Mouse (Mus musculus) CH12.LX (cell line): ENCODE results near the gene Zfp235. TPM values are rescaled to one million over a fixed set of nuclear protein-coding genes. Genes with fewer than 3 reads are reported as not detected.

ENCODE experiments used
- DNase-seq: peaks from one replicate; pipeline ENCODE4 v3.0.0-alpha.2; 2013; ENCODE audit errors: extremely low read depth
- H3K27ac ChIP-seq: 2 replicates; pipeline ENCODE4 v1.5.1; 2012; ENCODE audit warnings: low read depth, mild to moderate bottlenecking, control low read depth, moderate library complexity; ENCODE audit not compliant: insufficient read depth
- H3K27me3 ChIP-seq: replicated peaks from 2 replicates; pipeline ENCODE3; 2012; ENCODE audit warnings: inconsistent platforms
- H3K36me3 ChIP-seq, 2 experiments: replicated peaks in 1 of 2; 2 replicates each; pipeline versions ENCODE3 to v1.6.1; 2012; ENCODE audit warnings: inconsistent platforms in 1 of 2, low read length in 1 of 2, mild to moderate bottlenecking in 1 of 2, mixed read lengths in 1 of 2, moderate library complexity in 1 of 2; ENCODE audit not compliant: control insufficient read depth in 1 of 2, insufficient read depth in 1 of 2
- H3K4me1 ChIP-seq, 2 experiments: 2 replicates each; pipeline ENCODE4 v1.6.1; 2012; ENCODE audit warnings: inconsistent platforms in 1 of 2, moderate library complexity in 1 of 2; ENCODE audit not compliant: insufficient read depth in 2 of 2, control insufficient read depth in 1 of 2
- H3K4me2 ChIP-seq: 2 replicates; pipeline ENCODE4 v1.6.1; 2012; ENCODE audit warnings: low read depth, mild to moderate bottlenecking, control low read depth; ENCODE audit not compliant: poor library complexity, insufficient read depth, severe bottlenecking
- H3K4me3 ChIP-seq, 3 experiments: fragments of 150-350 bp in 1 of 3; sonication (generic) in 1 of 3; replicated peaks in 1 of 3; 2 replicates each; pipeline versions ENCODE3 to v1.5.1; 2011 to 2012; ENCODE audit warnings: low read depth in 2 of 3, low read length in 2 of 3, mild to moderate bottlenecking in 2 of 3, moderate library complexity in 2 of 3, control low read depth in 1 of 3, improper control_type of control experiment in 1 of 3, inconsistent platforms in 1 of 3, mixed read lengths in 1 of 3; ENCODE audit not compliant: poor library complexity in 1 of 3
- H3K79me2 ChIP-seq: replicated peaks from 2 replicates; pipeline ENCODE4 v1.6.1; 2012; ENCODE audit warnings: mild to moderate bottlenecking, moderate library complexity; ENCODE audit not compliant: control insufficient read depth, poor library complexity, insufficient read depth, severe bottlenecking; ENCODE audit errors: extremely low read depth
- H3K9ac ChIP-seq: 2 replicates; pipeline ENCODE4 v1.6.1; 2012; ENCODE audit warnings: low read depth, mild to moderate bottlenecking, control low read depth, moderate library complexity; ENCODE audit not compliant: insufficient read depth
- H3K9me3 ChIP-seq: replicated peaks from 2 replicates; pipeline ENCODE3; 2012; ENCODE audit warnings: low read length, inconsistent platforms, mixed read lengths
- BHLHE40 ChIP-seq: IDR thresholded peaks from 2 replicates; pipeline ENCODE4 v1.6.1; 2011; ENCODE audit warnings: mild to moderate bottlenecking, low read depth, low read length, improper control_type of control experiment
- CHD1 ChIP-seq: IDR thresholded peaks from 2 replicates; pipeline ENCODE4 v1.6.1; 2012; ENCODE audit warnings: low read depth, low read length, improper control_type of control experiment, inconsistent platforms
- CHD2 ChIP-seq: IDR thresholded peaks from 2 replicates; pipeline ENCODE4 v1.6.1; 2011; ENCODE audit warnings: low read length, improper control_type of control experiment
- CTCF ChIP-seq, 2 experiments: IDR thresholded peaks in 1 of 2; conservative IDR thresholded peaks in 1 of 2; 2 replicates each; pipeline ENCODE4 v1.5.1; 2011 to 2012; ENCODE audit warnings: low read depth in 2 of 2, low read length in 2 of 2, improper control_type of control experiment in 1 of 2, inconsistent platforms in 1 of 2, mild to moderate bottlenecking in 1 of 2, moderate library complexity in 1 of 2
- E2F4 ChIP-seq: IDR thresholded peaks from 2 replicates; pipeline ENCODE4 v1.6.1; 2011; ENCODE audit warnings: low read depth, low read length, improper control_type of control experiment; ENCODE audit not compliant: insufficient replicate concordance
- ELF1 ChIP-seq: IDR thresholded peaks from 2 replicates; pipeline ENCODE4 v1.6.1; 2014; ENCODE audit warnings: low read depth, mild to moderate bottlenecking, inconsistent platforms, low read length, improper control_type of control experiment
- EP300 ChIP-seq: IDR thresholded peaks from 2 replicates; pipeline ENCODE4 v1.6.1; 2011; ENCODE audit warnings: low read length, improper control_type of control experiment
- ETS1 ChIP-seq: conservative IDR thresholded peaks from 2 replicates; pipeline ENCODE4 v1.6.1; 2012; ENCODE audit warnings: low read depth, mild to moderate bottlenecking, inconsistent platforms, low read length, improper control_type of control experiment, moderate library complexity
- GABPA ChIP-seq: IDR thresholded peaks from 2 replicates; pipeline ENCODE4 v1.6.1; 2012; ENCODE audit warnings: low read depth, low read length, improper control_type of control experiment, inconsistent platforms; ENCODE audit not compliant: insufficient replicate concordance
- HCFC1 ChIP-seq: IDR thresholded peaks from 2 replicates; pipeline ENCODE4 v1.6.1; 2012; ENCODE audit warnings: low read depth, mild to moderate bottlenecking, inconsistent platforms, low read length, improper control_type of control experiment
- IRF4 ChIP-seq: IDR thresholded peaks from 2 replicates; pipeline ENCODE4 v1.6.1; 2014; ENCODE audit warnings: low read depth, mild to moderate bottlenecking, inconsistent platforms, low read length, improper control_type of control experiment
- JUN ChIP-seq: IDR thresholded peaks from 2 replicates; pipeline ENCODE4 v1.6.1; 2011; ENCODE audit warnings: low read depth, mild to moderate bottlenecking, low read length, improper control_type of control experiment, moderate library complexity; ENCODE audit not compliant: insufficient read depth
- JUND ChIP-seq: conservative IDR thresholded peaks from 2 replicates; pipeline ENCODE4 v1.6.1; 2011; ENCODE audit warnings: low read depth, low read length, improper control_type of control experiment
- KAT2A ChIP-seq: IDR thresholded peaks from 2 replicates; pipeline ENCODE4 v1.6.1; 2012; ENCODE audit warnings: low read length, improper control_type of control experiment, inconsistent platforms; ENCODE audit not compliant: insufficient replicate concordance
- MAFK ChIP-seq: IDR thresholded peaks from 2 replicates; pipeline ENCODE4 v1.6.1; 2011; ENCODE audit warnings: low read length, improper control_type of control experiment; ENCODE audit not compliant: insufficient replicate concordance
- MAX ChIP-seq: IDR thresholded peaks from 2 replicates; pipeline ENCODE4 v1.6.1; 2011; ENCODE audit warnings: low read length, improper control_type of control experiment
- MAZ ChIP-seq: IDR thresholded peaks from 2 replicates; pipeline ENCODE4 v1.6.1; 2012; ENCODE audit warnings: low read depth, mild to moderate bottlenecking, inconsistent platforms, low read length, improper control_type of control experiment, moderate library complexity
- MEF2A ChIP-seq: IDR thresholded peaks from 2 replicates; pipeline ENCODE4 v1.6.1; 2014; ENCODE audit warnings: low read depth, mild to moderate bottlenecking, inconsistent platforms, low read length, improper control_type of control experiment, borderline replicate concordance
- MXI1 ChIP-seq: IDR thresholded peaks from 2 replicates; pipeline ENCODE4 v1.6.1; 2011; ENCODE audit warnings: mild to moderate bottlenecking, low read depth, low read length, improper control_type of control experiment
- MYC ChIP-seq: IDR thresholded peaks from 2 replicates; pipeline ENCODE4 v1.6.1; 2011; ENCODE audit warnings: low read depth, mild to moderate bottlenecking, improper control_type of control experiment, low read length
- NELFE ChIP-seq: IDR thresholded peaks from 2 replicates; pipeline ENCODE4 v1.6.1; 2011; ENCODE audit warnings: low read depth, low read length, improper control_type of control experiment
- NRF1 ChIP-seq: IDR thresholded peaks from 2 replicates; pipeline ENCODE4 v1.6.1; 2014; ENCODE audit warnings: low read depth, mild to moderate bottlenecking, inconsistent platforms, low read length, improper control_type of control experiment, moderate library complexity
- PAX5 ChIP-seq: IDR thresholded peaks from 2 replicates; pipeline ENCODE4 v1.6.1; 2012; ENCODE audit warnings: low read length, inconsistent platforms, mixed read lengths
- POLR2A ChIP-seq: IDR thresholded peaks from 2 replicates; pipeline ENCODE4 v1.6.1; 2011; ENCODE audit warnings: low read depth, mild to moderate bottlenecking, improper control_type of control experiment, low read length
- POLR2AphosphoS2 ChIP-seq: IDR thresholded peaks from 2 replicates; pipeline ENCODE4 v1.6.1; 2011; ENCODE audit warnings: low read depth, low read length, improper control_type of control experiment
- RAD21 ChIP-seq: IDR thresholded peaks from 2 replicates; pipeline ENCODE4 v1.6.1; 2011; ENCODE audit warnings: low read depth, mild to moderate bottlenecking, low read length, improper control_type of control experiment, moderate library complexity
- RCOR1 ChIP-seq: conservative IDR thresholded peaks from 2 replicates; pipeline ENCODE4 v1.6.1; 2012; ENCODE audit warnings: low read depth, mild to moderate bottlenecking, inconsistent platforms, low read length, improper control_type of control experiment
- SIN3A ChIP-seq: IDR thresholded peaks from 2 replicates; pipeline ENCODE4 v1.6.1; 2012; ENCODE audit warnings: low read length, improper control_type of control experiment, inconsistent platforms
- SMC3 ChIP-seq: IDR thresholded peaks from 2 replicates; pipeline ENCODE4 v1.6.1; 2011; ENCODE audit warnings: low read depth, low read length, improper control_type of control experiment
- TBP ChIP-seq: conservative IDR thresholded peaks from 2 replicates; pipeline ENCODE4 v1.6.1; 2011; ENCODE audit warnings: low read depth, low read length, improper control_type of control experiment
- TCF12 ChIP-seq: IDR thresholded peaks from 2 replicates; pipeline ENCODE4 v1.6.1; 2014; ENCODE audit warnings: low read depth, mild to moderate bottlenecking, inconsistent platforms, low read length, improper control_type of control experiment
- UBTF ChIP-seq: IDR thresholded peaks from 2 replicates; pipeline ENCODE4 v1.6.1; 2012; ENCODE audit warnings: low read depth, mild to moderate bottlenecking, inconsistent platforms, low read length, improper control_type of control experiment, moderate library complexity
- USF1 ChIP-seq: IDR thresholded peaks from 2 replicates; pipeline ENCODE4 v1.6.1; 2014; ENCODE audit warnings: low read depth, mild to moderate bottlenecking, inconsistent platforms, low read length, improper control_type of control experiment
- USF2 ChIP-seq: conservative IDR thresholded peaks from 2 replicates; pipeline ENCODE4 v1.6.1; 2011; ENCODE audit warnings: low read depth, low read length, improper control_type of control experiment
- ZC3H11A ChIP-seq: IDR thresholded peaks from 2 replicates; pipeline ENCODE4 v1.6.1; 2012; ENCODE audit warnings: low read depth, mild to moderate bottlenecking, inconsistent platforms, low read length, improper control_type of control experiment
- ZKSCAN1 ChIP-seq: IDR thresholded peaks from 2 replicates; pipeline ENCODE4 v1.6.1; 2012; ENCODE audit warnings: low read depth, inconsistent platforms, low read length, improper control_type of control experiment, borderline replicate concordance
- ZMIZ1 ChIP-seq: IDR thresholded peaks from 2 replicates; pipeline ENCODE4 v1.6.1; 2012; ENCODE audit warnings: low read depth, mild to moderate bottlenecking, inconsistent platforms, low read length, improper control_type of control experiment
- ZNF384 ChIP-seq: IDR thresholded peaks from 2 replicates; pipeline ENCODE4 v1.6.1; 2012; ENCODE audit warnings: low read depth, low read length, improper control_type of control experiment, inconsistent platforms
- dilution Hi-C: fragments of 300-500 bp; cut with MboI; formaldehyde crosslinking; loops from 2 replicates; pipeline ENCODE4 v1.14.3; 2020; ENCODE audit warnings: low sequenced_read_pairs; ENCODE audit not compliant: extremely low pct_unique_long_range_greater_than_20kb, extremely low pct_ligation_motif_present
- in situ Hi-C: fragments of 300-500 bp; cut with MboI; formaldehyde crosslinking; loops from 3 replicates; pipeline ENCODE4 v1.14.3; 2019; ENCODE audit warnings: low sequenced_read_pairs, low pct_ligation_motif_present, low pct_unique_long_range_greater_than_20kb, mixed read lengths
- polyA plus RNA-seq: library from polyadenylated mRNA; unstranded; fragments of >175 nt; gene quantifications from 2 replicates; pipeline ENCODE4 v1.2.1, GENCODE M21; 2012; ENCODE audit warnings: low read depth; ENCODE audit not compliant: insufficient read length
- total RNA-seq, 2 experiments: library from RNA; depleted of rRNA; stranded (reverse); fragments of 300-350 nt in 1 of 2; fragments of >200 nt in 1 of 2; gene quantifications; 2 replicates each; pipeline ENCODE4 v1.2.3; 2012 to 2014

Zfp235 gene
- total RNA-seq (2012; rRNA removed) (6.7 and 7.3 TPM in 2 replicates), total RNA-seq (2014; rRNA removed) (5.6 and 5.9 TPM in 2 replicates), polyA plus RNA-seq (2.8 and 3.4 TPM in 2 replicates)

DNA sequence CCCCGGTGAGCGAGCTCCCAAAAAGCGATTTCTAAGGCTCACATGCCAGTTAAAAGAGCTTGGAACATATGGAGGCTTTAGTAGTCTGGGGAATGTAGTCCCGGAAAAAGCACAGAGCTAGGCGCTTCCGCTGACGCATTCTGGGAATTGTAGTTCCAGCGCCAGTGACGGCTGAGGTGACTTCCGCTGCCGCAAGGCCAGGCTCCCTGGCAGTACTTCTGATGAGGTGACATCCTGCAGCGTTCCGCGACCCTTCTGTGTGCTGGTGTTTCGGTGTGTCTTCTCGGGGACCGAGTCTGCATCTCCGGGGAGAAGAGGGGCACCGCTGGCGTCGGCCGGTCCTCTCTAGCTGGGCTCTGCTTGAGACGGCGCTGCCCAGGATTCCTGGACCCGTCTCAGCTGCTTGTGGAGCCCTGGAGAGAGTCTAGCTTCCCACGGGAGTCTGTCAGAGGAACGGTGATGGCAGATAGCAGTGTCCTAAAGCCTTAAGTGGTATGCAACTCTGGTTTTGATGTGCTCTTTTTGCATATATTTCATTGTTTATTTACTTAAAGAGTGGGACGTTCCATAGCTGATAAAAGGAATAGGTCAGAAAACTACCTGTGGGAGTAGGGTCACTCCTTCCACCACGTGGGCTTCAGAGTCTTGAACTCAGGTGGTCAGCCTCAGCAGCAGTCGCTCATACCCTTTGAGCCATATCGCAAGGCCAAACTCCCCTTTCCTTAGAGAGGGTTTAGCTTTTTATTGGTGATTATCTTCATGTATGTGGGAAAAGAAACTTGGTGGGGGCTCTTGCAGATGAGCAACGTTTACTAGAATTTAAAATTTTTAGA, at the start of gene Zfp235:
TSS of gene Zfp235 (plus strand) at position 174 of the 833 bp plus-strand sequence.
- H3K9ac ChIP-seq = peak within 1 kb of the TSS; percentile 91
- no peak within 1 kb of the TSS for H3K27ac ChIP-seq
- no peaks in the 10 kb centered on the region for H3K9me3 ChIP-seq
- peaks cover 6 to 35% of the 10 kb centered on the region in 2 experiments for H3K36me3 ChIP-seq
- no peaks in the 10 kb centered on the region for H3K27me3 ChIP-seq
- dilution Hi-C loops = no loop called here
- DNase-seq = peak; percentile 83
- H3K79me2 ChIP-seq = no peaks in the 10 kb centered on the region
- TF ChIP-seq ZKSCAN1 = no peak
- peak; percentile 53; the same call in 1 of the 2 replicates for TF ChIP-seq ZMIZ1
- no peak for TF ChIP-seq USF1
- no peak for TF ChIP-seq EP300
- TF ChIP-seq JUN = no peak
- TF ChIP-seq ETS1 = peak; percentile 27; the same call in 1 of the 2 replicates
- peak; percentile 39; the same call in 1 of the 2 replicates for TF ChIP-seq JUND
- TF ChIP-seq ZC3H11A = no peak
- TF ChIP-seq NELFE = peak; percentile 71
- peak; percentile 94 for TF ChIP-seq ELF1
- TF ChIP-seq ZNF384 = no peak
- no peak for TF ChIP-seq NRF1
- TF ChIP-seq CHD1 = no peak
- peak; percentile 77; the same call in 1 of the 2 replicates for TF ChIP-seq GABPA
- peak; percentile 60; the same call in 1 of the 2 replicates for TF ChIP-seq TBP
- TF ChIP-seq MXI1 = peak; percentile 74
- peak; percentile 28; the same call in 1 of the 2 replicates for TF ChIP-seq MAX
- TF ChIP-seq HCFC1 = peak; percentile 99
- TF ChIP-seq SIN3A = peak; percentile 86
- no peak for TF ChIP-seq RCOR1
- peak; percentile 52; the same call in 1 of the 2 replicates for TF ChIP-seq CHD2
- TF ChIP-seq POLR2AphosphoS2 = peak; percentile 41; the same call in 1 of the 2 replicates
- peak; percentile 68 for TF ChIP-seq TCF12
- TF ChIP-seq CTCF (conservative IDR thresholded peaks at IDR 0.05 in 1 of 2, IDR thresholded peaks at IDR 0.05 in 1 of 2; ENCODE audit: low read depth in 2 of 2, low read length in 2 of 2) = no peak
- TF ChIP-seq POLR2A = peak; percentile 84
- TF ChIP-seq RAD21 = no peak
- no peak for TF ChIP-seq MAFK
- no peak for TF ChIP-seq PAX5
- peak; percentile 74 for TF ChIP-seq IRF4
- TF ChIP-seq MYC = peak; percentile 31; the same call in 1 of the 2 replicates
- TF ChIP-seq USF2 = no peak
- TF ChIP-seq MAZ = no peak
- TF ChIP-seq BHLHE40 = no peak
- TF ChIP-seq E2F4 = no peak
- no peak; the same call in 1 of the 2 replicates for TF ChIP-seq MEF2A
- no peak for TF ChIP-seq SMC3
- TF ChIP-seq UBTF = no peak
- peak; percentile 95 for TF ChIP-seq KAT2A
- H3K4me1 ChIP-seq = peaks cover 5 to 23% of the 10 kb centered on the region in 2 experiments
- in situ Hi-C loops = no loop called here
- H3K4me2 ChIP-seq = peak within 1 kb of the TSS; percentile 82
- peak within 1 kb of the TSS; percentile 70 to 98 (median 82) for H3K4me3 ChIP-seq
